Mouse (Mus musculus) E14TG2a.4 (cell line): Measurements from ENCODE around the gene Doc2b.

Experiments used
- CTCF ChIP-seq: conservative IDR thresholded peaks from 2 replicates; pipeline ENCODE4 v1.5.1; 2014; ENCODE audit warnings: low read length
- NANOG ChIP-seq: IDR thresholded peaks from 2 replicates; pipeline ENCODE4 v1.6.1; 2014; ENCODE audit warnings: borderline replicate concordance, low read length, mixed read lengths

DNA sequence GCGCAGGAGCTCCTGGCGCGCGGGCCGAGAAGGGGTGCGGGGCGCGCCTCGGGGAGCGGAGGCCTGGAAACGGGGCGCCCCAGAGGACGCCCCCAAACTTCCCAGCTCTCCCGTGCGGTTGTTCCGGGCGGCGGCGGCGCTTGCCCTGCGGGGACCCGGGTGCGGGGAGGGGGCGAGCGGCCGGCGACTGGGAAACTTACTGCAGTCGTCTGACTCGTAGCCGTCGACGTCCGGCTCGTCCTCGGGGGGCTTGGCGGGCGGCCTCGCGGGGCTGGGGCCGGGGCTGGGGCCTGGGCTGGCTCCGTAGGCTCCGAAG lies 570 bp downstream of the Doc2b start:
- TF ChIP-seq CTCF (no peak), NANOG (no peak)
